Mouse (Mus musculus) limb, embryonic 14.5 days (tissue): ENCODE results near the gene Csf2rb2. TPM values are rescaled to one million over a fixed set of nuclear protein-coding genes. Genes with fewer than 3 reads are reported as not detected.
"Not testable (repeated sequence)": the region's sequence is repeated elsewhere in the genome, so short reads cannot be mapped to it uniquely, and the experiment has no call there.

Experiments
- ATAC-seq: fragments of 200-750 bp; cut with Nextera tagmentation; 2 replicates; pipeline ENCODE4 v1.8.0; 2017; ENCODE audit warnings: low read depth, moderate number of reproducible peaks, moderate TSS enrichment; ENCODE audit not compliant: low FRiP score
- DNase-seq: peaks from one replicate; pipeline ENCODE4 v3.0.0-alpha.2; 2015; ENCODE audit warnings: low spot score
- H3K27ac ChIP-seq: fragments of 300-500 bp; sonication (generic); replicated peaks from 2 replicates; pipeline ENCODE4 v1.5.1; 2014; ENCODE audit warnings: low read depth, mild to moderate bottlenecking, low read length, moderate library complexity, mixed read lengths
- H3K27me3 ChIP-seq: fragments of 300-500 bp; sonication (generic); 2 replicates; pipeline ENCODE4 v1.6.1; 2014; ENCODE audit warnings: low read length, mixed read lengths; ENCODE audit not compliant: control insufficient read depth, insufficient read depth
- H3K36me3 ChIP-seq: fragments of 300-500 bp; sonication (generic); 2 replicates; pipeline ENCODE4 v1.6.1; 2014; ENCODE audit warnings: mild to moderate bottlenecking, low read length, moderate library complexity, mixed read lengths; ENCODE audit not compliant: control insufficient read depth, insufficient read depth
- H3K4me1 ChIP-seq: fragments of 300-500 bp; sonication (generic); 2 replicates; pipeline ENCODE4 v1.6.1; 2014; ENCODE audit warnings: antibody characterized with exemption, low read length, mixed read lengths; ENCODE audit not compliant: control insufficient read depth, insufficient read depth
- H3K4me2 ChIP-seq: fragments of 300-500 bp; sonication (generic); replicated peaks from 2 replicates; pipeline ENCODE4 v1.6.1; 2014; ENCODE audit warnings: low read depth, mild to moderate bottlenecking, low read length, moderate library complexity; ENCODE audit not compliant: severe bottlenecking
- H3K4me3 ChIP-seq: fragments of 300-500 bp; sonication (generic); replicated peaks from 2 replicates; pipeline ENCODE4 v1.5.1; 2014; ENCODE audit warnings: low read length
- H3K9ac ChIP-seq: fragments of 300-500 bp; sonication (generic); 2 replicates; pipeline ENCODE4 v1.6.1; 2014; ENCODE audit warnings: mild to moderate bottlenecking, low read depth, low read length, moderate library complexity; ENCODE audit not compliant: severe bottlenecking
- H3K9me3 ChIP-seq: fragments of 300-500 bp; sonication (generic); 2 replicates; pipeline ENCODE4 v1.6.1; 2016; ENCODE audit warnings: low read length; ENCODE audit not compliant: control insufficient read depth
- POLR2A ChIP-seq: fragments of 200-500 bp; IDR thresholded peaks from 2 replicates; pipeline ENCODE4 v1.8.0; 2012; ENCODE audit warnings: inconsistent platforms, mild to moderate bottlenecking, moderate library complexity, borderline replicate concordance; ENCODE audit not compliant: insufficient read depth, insufficient read length; ENCODE audit errors: extremely low read depth
- WGBS: fragments of 180-500 bp; shearing (Covaris S2); extraction: QIAGEN DNeasy Blood & Tissue Kit; methylation state at CpG from one replicate; pipeline ENCODE4 v1.1.7; 2014; 5-methylcytosine and 5-hydroxymethylcytosine counted together
- polyA plus RNA-seq, 2 experiments: library from polyadenylated mRNA; depleted of rRNA in 1 of 2; stranded (reverse) in 1 of 2; unstranded in 1 of 2; fragments of >200 nt; fragmentation: Nextera tagmentation in 1 of 2; extraction: Ambion mirVana in 1 of 2; gene quantifications; 2 replicates each; pipeline versions ENCODE4 v1.2.1 to v1.2.3; 2012 to 2014

Gene Csf2rb2
- polyA plus RNA-seq, 2 experiments: 0.59 to 1.6 TPM

DNA sequence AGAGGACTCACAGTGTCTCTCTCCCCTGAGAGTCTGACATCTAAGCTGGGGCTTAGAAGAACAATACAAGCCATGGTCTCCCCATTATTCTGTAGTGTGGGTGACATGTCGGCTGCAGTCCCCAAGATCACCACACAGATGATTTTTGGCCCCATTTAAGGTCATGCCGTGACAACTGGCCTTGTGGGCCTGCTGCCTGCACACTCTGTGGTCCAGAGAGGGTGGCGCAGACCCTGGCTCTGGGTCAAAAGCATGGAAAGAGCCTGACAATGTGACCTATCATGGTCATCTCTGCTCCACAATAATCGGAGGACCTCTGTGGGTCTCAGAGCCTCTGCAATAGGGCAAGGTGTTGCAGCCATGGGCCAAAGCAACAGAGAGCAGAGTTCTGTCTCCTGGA lies 11.8 kb downstream of the Csf2rb2 start:
- no peak overlapping the region for H3K9ac ChIP-seq
- WGBS: 87% methylated on average over 4 of the region's 4 CpGs
- H3K4me2 ChIP-seq: no peak overlapping the region
- DNase-seq (no peak), ATAC-seq (no peak)
- no peak overlapping the region for H3K4me3 ChIP-seq
- H3K4me1 ChIP-seq: no peaks in the 10 kb centered on the region
- no peaks in the 10 kb centered on the region for H3K36me3 ChIP-seq
- H3K9me3 ChIP-seq: no peaks in the 10 kb centered on the region
- TF ChIP-seq POLR2A: no peak
- H3K27ac ChIP-seq: no peak overlapping the region
- H3K27me3 ChIP-seq: no peaks in the 10 kb centered on the region

DNA sequence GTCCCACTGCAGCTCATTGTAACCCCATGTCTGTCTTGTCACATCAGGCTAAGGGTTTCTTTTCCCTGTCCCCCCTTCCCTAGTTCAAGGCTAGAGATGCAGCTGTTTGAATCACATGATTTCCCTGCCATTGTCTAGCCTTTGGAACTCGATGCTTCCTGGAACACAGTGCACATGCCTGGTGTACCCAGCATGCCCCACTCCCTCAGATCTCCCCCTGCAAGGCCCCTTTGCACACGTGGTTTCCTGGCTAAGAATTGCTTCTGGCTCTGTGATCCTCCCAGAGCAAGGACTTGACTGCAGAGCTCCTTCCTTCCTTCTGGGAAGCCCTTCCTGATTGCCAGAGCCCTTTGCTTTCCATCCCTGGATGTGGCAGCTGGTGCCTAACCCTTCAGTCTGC lies 12.3 kb downstream of the Csf2rb2 start:
- not testable (repeated sequence) for H3K9ac ChIP-seq

DNA sequence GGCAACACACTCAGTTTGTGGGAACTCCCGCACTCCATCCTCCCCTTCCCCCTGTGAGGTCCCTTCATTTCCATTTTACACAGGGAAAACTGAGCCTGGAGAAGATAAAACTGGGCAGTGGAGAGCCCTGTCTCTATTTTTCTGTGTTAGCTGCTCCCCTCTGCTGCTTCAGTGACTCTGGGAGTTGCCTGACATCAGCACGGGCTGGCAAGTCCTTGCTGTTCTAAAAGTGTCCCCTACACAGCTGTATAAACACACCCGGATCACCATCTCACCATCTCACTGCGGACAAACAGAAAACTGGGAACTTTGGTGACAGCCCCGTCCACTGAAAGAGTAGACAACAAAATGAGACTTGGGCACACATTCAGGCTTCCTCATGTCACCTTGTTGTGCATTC lies 15.7 kb downstream of the Csf2rb2 start:
- H3K4me3 ChIP-seq, H3K4me2 ChIP-seq, H3K27ac ChIP-seq, H3K9me3 ChIP-seq, H3K4me1 ChIP-seq, H3K27me3 ChIP-seq, ATAC-seq, H3K36me3 ChIP-seq, H3K9ac ChIP-seq, DNase-seq: not testable (repeated sequence)
- WGBS: 73% methylated on average over 5 of the region's 5 CpGs

More for the DNA sequence above, 12.3 kb downstream of the Csf2rb2 start:
- not testable (repeated sequence) for H3K27me3 ChIP-seq, H3K4me2 ChIP-seq, ATAC-seq, H3K9me3 ChIP-seq, H3K36me3 ChIP-seq, H3K4me1 ChIP-seq, H3K27ac ChIP-seq, H3K4me3 ChIP-seq
- WGBS: 9% methylated on average over 2 of the region's 2 CpGs
- peak; percentile 15 for DNase-seq

DNA sequence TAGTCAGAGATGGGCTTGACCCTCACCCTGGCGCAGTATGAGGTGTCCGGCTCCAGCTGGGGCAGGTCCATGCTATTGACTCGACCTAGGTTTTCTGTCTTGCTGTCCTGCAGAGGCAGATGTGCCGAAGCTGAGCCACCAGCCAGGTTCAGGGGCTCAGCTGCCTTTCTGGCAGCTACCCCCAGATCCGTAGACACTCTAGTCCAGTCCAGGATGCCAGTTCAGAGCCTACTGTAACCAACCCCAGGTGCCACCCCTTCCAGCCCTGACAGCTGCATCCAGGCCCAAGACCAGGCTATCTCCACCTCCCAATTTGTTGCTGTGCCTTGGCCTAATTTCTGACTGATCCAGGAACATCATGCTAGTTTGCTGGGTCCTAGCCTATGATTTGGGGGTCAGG lies 17.6 kb downstream of the Csf2rb2 start:
- Histone ChIP-seq H3K4me2 (no peak overlapping the region), H3K27ac (no peak overlapping the region), H3K9ac (no peak overlapping the region), H3K36me3 (no peaks in the 10 kb centered on the region), H3K27me3 (no peaks in the 10 kb centered on the region), H3K4me3 (no peak overlapping the region), H3K9me3 (no peaks in the 10 kb centered on the region), H3K4me1 (no peaks in the 10 kb centered on the region)
- ATAC-seq (no peak), DNase-seq (no peak)
- no peak for TF ChIP-seq POLR2A
- WGBS: 75% methylated on average over 5 of the region's 5 CpGs

DNA sequence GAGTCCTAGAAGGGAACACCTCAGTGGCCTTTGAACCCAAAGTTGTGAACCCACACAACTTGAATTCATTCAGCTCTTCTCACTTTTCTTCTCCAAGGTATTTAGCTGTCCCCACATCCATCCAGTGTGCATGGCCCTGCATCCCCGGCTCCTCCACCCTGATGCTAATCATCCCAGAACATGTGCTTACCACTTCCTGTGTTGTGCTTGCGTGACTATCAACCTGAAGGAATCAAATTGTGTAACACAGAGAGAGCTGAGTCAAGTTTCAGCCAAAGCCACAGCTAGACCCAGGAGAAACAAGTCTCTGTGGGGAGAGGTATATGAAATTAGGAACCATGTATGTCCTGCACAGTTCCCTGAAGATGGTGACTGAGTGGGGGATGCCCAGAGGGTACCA lies 27.2 kb downstream of the Csf2rb2 start:
- TF ChIP-seq POLR2A: no peak
- Histone ChIP-seq H3K27me3 (no peaks in the 10 kb centered on the region), H3K9ac (no peak overlapping the region), H3K4me3 (no peak overlapping the region), H3K27ac (no peak overlapping the region), H3K9me3 (no peaks in the 10 kb centered on the region), H3K36me3 (no peaks in the 10 kb centered on the region), H3K4me2 (no peak overlapping the region), H3K4me1 (no peaks in the 10 kb centered on the region)
- 85% methylated on average over 2 of the region's 2 CpGs for WGBS
- DNase-seq (no peak), ATAC-seq (no peak)

DNA sequence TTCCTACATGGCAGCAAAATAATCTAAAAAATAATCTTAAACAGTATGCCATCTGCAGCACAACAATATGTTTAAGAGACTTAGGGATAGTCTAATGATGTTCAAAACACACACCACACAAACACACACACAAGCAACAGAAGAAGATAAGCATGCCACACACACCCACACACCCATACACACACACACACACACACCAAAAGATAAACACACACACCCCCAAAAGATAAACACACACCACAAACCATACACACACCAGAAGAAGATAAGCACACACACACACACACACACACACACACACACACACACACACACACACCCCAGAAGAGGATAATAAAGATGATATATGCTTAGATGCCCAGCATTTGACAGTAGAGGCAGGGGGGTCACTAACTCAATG lies 34.3 kb downstream of the Csf2rb2 start:
- Histone ChIP-seq H3K36me3 (no peaks in the 10 kb centered on the region), H3K4me3 (no peak overlapping the region), H3K4me2 (no peak overlapping the region), H3K4me1 (no peaks in the 10 kb centered on the region), H3K9me3 (no peaks in the 10 kb centered on the region), H3K27me3 (no peaks in the 10 kb centered on the region), H3K27ac (no peak overlapping the region), H3K9ac (no peak overlapping the region)
- TF ChIP-seq POLR2A: no peak
- DNase-seq (no peak), ATAC-seq (no peak)
